Mouse (Mus musculus): Measurements from ENCODE around the gene Hecw2. TPM values are rescaled to one million over a fixed set of nuclear protein-coding genes. Genes with fewer than 3 reads are reported as not detected.

Hecw2 gene
- polyA plus RNA-seq, 1 experiment: 0.07 TPM

GRCm38 (mm10) chr1:54061078-54061477 is 133.9 kb downstream of the Hecw2 start:
- TF ChIP-seq POLR2A (IDR thresholded peaks at IDR 0.05; ENCODE audit: borderline replicate concordance, low read depth, low read length) (no peak), CTCF (IDR thresholded peaks at IDR 0.05; ENCODE audit: low read depth, low read length) (no peak)

GRCm38 (mm10) chr1:54059731-54060130 is 135.2 kb downstream of the Hecw2 start:
- no peak overlapping the region for H3K4me3 ChIP-seq (ENCODE audit: insufficient read depth, low read length)
- no peak for TF ChIP-seq POLR2A (IDR thresholded peaks at IDR 0.05; ENCODE audit: borderline replicate concordance, low read depth, low read length)
- no peak for TF ChIP-seq CTCF (IDR thresholded peaks at IDR 0.05; ENCODE audit: low read depth, low read length)
- no peak overlapping the region for H3K27ac ChIP-seq (ENCODE audit: insufficient read depth, low read depth, low read length)
- no peaks in the 10 kb centered on the region for H3K4me1 ChIP-seq (ENCODE audit: control insufficient read depth, insufficient read depth, low read length)

More at GRCm38 (mm10) chr1:54061078-54061477, 133.9 kb downstream of the Hecw2 start:
- no peak overlapping the region for H3K27ac ChIP-seq (ENCODE audit: insufficient read depth, low read depth, low read length)
- no peaks in the 10 kb centered on the region for H3K4me1 ChIP-seq (ENCODE audit: control insufficient read depth, insufficient read depth, low read length)
- no peak overlapping the region for H3K4me3 ChIP-seq (ENCODE audit: insufficient read depth, low read length)

- Histone ChIP-seq H3K4me1 (ENCODE audit: control insufficient read depth, insufficient read depth, low read length) (no peaks in the 10 kb centered on the region), H3K27ac (ENCODE audit: insufficient read depth, low read depth, low read length) (no peak overlapping the region), H3K4me3 (ENCODE audit: insufficient read depth, low read length) (no peak overlapping the region)
- no peak for TF ChIP-seq CTCF (IDR thresholded peaks at IDR 0.05; ENCODE audit: low read depth, low read length)
- no peak for TF ChIP-seq POLR2A (IDR thresholded peaks at IDR 0.05; ENCODE audit: borderline replicate concordance, low read depth, low read length)
Measured at GRCm38 (mm10) chr1:54052771-54053170, 142.2 kb downstream of the Hecw2 start.

GRCm38 (mm10) chr1:54046923-54047322 is 148.0 kb downstream of the Hecw2 start:
- H3K4me1 ChIP-seq (ENCODE audit: control insufficient read depth, insufficient read depth, low read length): no peaks in the 10 kb centered on the region
- TF ChIP-seq CTCF (IDR thresholded peaks at IDR 0.05; ENCODE audit: low read depth, low read length) (no peak), POLR2A (IDR thresholded peaks at IDR 0.05; ENCODE audit: borderline replicate concordance, low read depth, low read length) (no peak)
- no peak overlapping the region for H3K27ac ChIP-seq (ENCODE audit: insufficient read depth, low read depth, low read length)
- H3K4me3 ChIP-seq (ENCODE audit: insufficient read depth, low read length): no peak overlapping the region

GRCm38 (mm10) chr1:54039062-54039461 is 155.9 kb downstream of the Hecw2 start:
- Histone ChIP-seq H3K4me3 (ENCODE audit: insufficient read depth, low read length) (no peak overlapping the region), H3K4me1 (ENCODE audit: control insufficient read depth, insufficient read depth, low read length) (no peaks in the 10 kb centered on the region), H3K27ac (ENCODE audit: insufficient read depth, low read depth, low read length) (no peak overlapping the region)
- TF ChIP-seq POLR2A (IDR thresholded peaks at IDR 0.05; ENCODE audit: borderline replicate concordance, low read depth, low read length): no peak
- no peak for TF ChIP-seq CTCF (IDR thresholded peaks at IDR 0.05; ENCODE audit: low read depth, low read length)

GRCm38 (mm10) chr1:54017686-54018085 is 177.3 kb downstream of the Hecw2 start:
- Histone ChIP-seq H3K27ac (ENCODE audit: insufficient read depth, low read depth, low read length) (no peak overlapping the region), H3K4me3 (ENCODE audit: insufficient read depth, low read length) (no peak overlapping the region), H3K4me1 (ENCODE audit: control insufficient read depth, insufficient read depth, low read length) (peaks cover 5% of the 10 kb centered on the region; the same call in 1 of the 2 replicates)
- TF ChIP-seq POLR2A (IDR thresholded peaks at IDR 0.05; ENCODE audit: borderline replicate concordance, low read depth, low read length): no peak
- no peak for TF ChIP-seq CTCF (IDR thresholded peaks at IDR 0.05; ENCODE audit: low read depth, low read length)

- Histone ChIP-seq H3K4me1 (ENCODE audit: control insufficient read depth, insufficient read depth, low read length) (peaks cover 5% of the 10 kb centered on the region; the same call in 1 of the 2 replicates), H3K4me3 (ENCODE audit: insufficient read depth, low read length) (no peak overlapping the region), H3K27ac (ENCODE audit: insufficient read depth, low read depth, low read length) (no peak overlapping the region)
- TF ChIP-seq POLR2A (IDR thresholded peaks at IDR 0.05; ENCODE audit: borderline replicate concordance, low read depth, low read length) (no peak), CTCF (IDR thresholded peaks at IDR 0.05; ENCODE audit: low read depth, low read length) (no peak)
Measured at GRCm38 (mm10) chr1:54015739-54016138, 179.2 kb downstream of the Hecw2 start.

GRCm38 (mm10) chr1:54012414-54012813 is 182.6 kb downstream of the Hecw2 start:
- no peak for TF ChIP-seq CTCF (IDR thresholded peaks at IDR 0.05; ENCODE audit: low read depth, low read length)
- no peak for TF ChIP-seq POLR2A (IDR thresholded peaks at IDR 0.05; ENCODE audit: borderline replicate concordance, low read depth, low read length)
- Histone ChIP-seq H3K4me3 (ENCODE audit: insufficient read depth, low read length) (no peak overlapping the region), H3K4me1 (ENCODE audit: control insufficient read depth, insufficient read depth, low read length) (peaks cover under 1% of the 10 kb centered on the region; the same call in 1 of the 2 replicates), H3K27ac (ENCODE audit: insufficient read depth, low read depth, low read length) (no peak overlapping the region)

- Histone ChIP-seq H3K4me3 (ENCODE audit: insufficient read depth, low read length) (no peak overlapping the region), H3K27ac (ENCODE audit: insufficient read depth, low read depth, low read length) (no peak overlapping the region), H3K4me1 (ENCODE audit: control insufficient read depth, insufficient read depth, low read length) (peaks cover 5% of the 10 kb centered on the region)
- TF ChIP-seq CTCF (IDR thresholded peaks at IDR 0.05; ENCODE audit: low read depth, low read length): no peak
- TF ChIP-seq POLR2A (IDR thresholded peaks at IDR 0.05; ENCODE audit: borderline replicate concordance, low read depth, low read length): no peak
Measured at GRCm38 (mm10) chr1:54009418-54010064, 185.4 kb downstream of the Hecw2 start.

GRCm38 (mm10) chr1:54005860-54006386 is 189.0 kb downstream of the Hecw2 start:
- peak overlapping the region; percentile 52 for H3K27ac ChIP-seq (ENCODE audit: insufficient read depth, low read depth, low read length)
- TF ChIP-seq POLR2A (IDR thresholded peaks at IDR 0.05; ENCODE audit: borderline replicate concordance, low read depth, low read length) (no peak), CTCF (IDR thresholded peaks at IDR 0.05; ENCODE audit: low read depth, low read length) (no peak)
- no peak overlapping the region for H3K4me3 ChIP-seq (ENCODE audit: insufficient read depth, low read length)
- H3K4me1 ChIP-seq (ENCODE audit: control insufficient read depth, insufficient read depth, low read length): peaks cover 5% of the 10 kb centered on the region
